Mouse (Mus musculus): Measurements from ENCODE around the gene Nf1. TPM values are rescaled to one million over a fixed set of nuclear protein-coding genes. Genes with fewer than 3 reads are reported as not detected.

Gene Nf1
- polyA plus RNA-seq, 1 experiment, result 14.3 TPM

GRCm38 (mm10) chr11:79536293-79536692 is 196.8 kb downstream of the Nf1 start:
- Histone ChIP-seq H3K4me3 (ENCODE audit: insufficient read depth, low read depth, low read length) (no peak overlapping the region), H3K27ac (replicated peaks; ENCODE audit: low read depth, low read length) (no peak overlapping the region), H3K4me1 (ENCODE audit: control insufficient read depth, insufficient read depth, insufficient read length, low read length) (peaks cover 8% of the 10 kb centered on the region)

- no peaks in the 10 kb centered on the region for H3K4me1 ChIP-seq (ENCODE audit: control insufficient read depth, insufficient read depth, insufficient read length, low read length)
- H3K4me3 ChIP-seq (ENCODE audit: insufficient read depth, low read depth, low read length), result no peak overlapping the region
- H3K27ac ChIP-seq (replicated peaks; ENCODE audit: low read depth, low read length), result no peak overlapping the region
Observed at GRCm38 (mm10) chr11:79552622-79553021, 213.1 kb downstream of the Nf1 start.

GRCm38 (mm10) chr11:79560536-79560935 is 221.0 kb downstream of the Nf1 start:
- H3K4me1 ChIP-seq (ENCODE audit: control insufficient read depth, insufficient read depth, insufficient read length, low read length), result no peaks in the 10 kb centered on the region
- H3K4me3 ChIP-seq (ENCODE audit: insufficient read depth, low read depth, low read length), result no peak overlapping the region
- no peak overlapping the region for H3K27ac ChIP-seq (replicated peaks; ENCODE audit: low read depth, low read length)

GRCm38 (mm10) chr11:79563493-79563892 is 224.0 kb downstream of the Nf1 start:
- Histone ChIP-seq H3K27ac (replicated peaks; ENCODE audit: low read depth, low read length) (no peak overlapping the region), H3K4me1 (ENCODE audit: control insufficient read depth, insufficient read depth, insufficient read length, low read length) (no peaks in the 10 kb centered on the region), H3K4me3 (ENCODE audit: insufficient read depth, low read depth, low read length) (no peak overlapping the region)

DNA sequence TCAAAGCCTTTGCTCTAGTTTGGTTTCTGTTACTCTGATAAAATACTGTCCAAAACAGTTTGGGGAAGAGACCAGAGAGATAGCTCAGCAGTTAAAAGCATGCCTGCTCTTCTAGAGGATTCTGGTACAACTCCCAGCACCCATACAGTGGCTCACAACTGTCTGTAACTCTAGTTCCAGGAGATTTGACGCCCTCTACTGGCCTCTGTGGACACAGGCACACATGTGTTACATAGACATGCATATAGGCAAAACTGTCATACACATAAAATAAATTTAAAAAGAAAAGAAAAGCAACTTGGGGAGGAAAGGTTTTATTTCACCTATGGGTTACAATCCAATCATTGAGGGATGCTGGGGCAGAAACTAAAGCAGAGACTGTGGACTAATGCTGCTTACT is 227.5 kb downstream of the Nf1 start:
- H3K4me1 ChIP-seq (ENCODE audit: control insufficient read depth, insufficient read depth, insufficient read length, low read length), result no peaks in the 10 kb centered on the region
- no peak overlapping the region for H3K4me3 ChIP-seq (ENCODE audit: insufficient read depth, low read depth, low read length)
- no peak overlapping the region for H3K27ac ChIP-seq (replicated peaks; ENCODE audit: low read depth, low read length)

DNA sequence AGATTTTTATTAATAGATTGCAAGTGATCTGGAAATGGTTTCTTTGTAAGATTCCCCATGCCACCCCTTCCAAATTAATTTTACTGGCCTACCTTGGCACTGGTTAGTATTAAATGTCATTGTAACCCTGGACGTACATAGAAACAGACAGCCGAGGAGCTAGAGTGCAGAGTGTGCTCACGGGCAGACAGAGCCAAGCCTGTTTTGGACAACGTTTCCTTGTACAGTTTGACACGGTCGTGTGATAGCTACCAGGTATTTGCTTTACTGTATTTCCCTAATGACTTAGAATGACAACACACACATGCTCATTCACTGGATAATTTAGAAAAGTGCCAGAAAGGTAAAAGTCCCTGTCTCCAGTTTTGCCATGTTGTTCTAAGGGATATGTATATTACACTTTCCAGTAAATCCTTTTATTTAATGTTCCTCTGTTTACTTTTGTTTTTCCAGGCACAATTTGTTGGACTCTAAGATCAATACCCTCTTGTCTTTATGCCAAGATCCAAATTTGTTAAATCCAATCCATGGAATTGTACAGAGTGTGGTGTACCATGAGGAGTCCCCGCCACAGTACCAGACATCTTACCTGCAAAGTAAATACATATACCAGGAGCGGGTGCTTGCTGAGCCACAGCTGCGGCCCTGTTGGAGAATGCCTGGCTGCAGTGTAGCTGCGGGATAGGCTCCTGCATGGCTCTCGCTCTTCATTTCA is 228.9 kb downstream of the Nf1 start:
- Histone ChIP-seq H3K27ac (replicated peaks; ENCODE audit: low read depth, low read length) (no peak overlapping the region), H3K4me1 (ENCODE audit: control insufficient read depth, insufficient read depth, insufficient read length, low read length) (no peaks in the 10 kb centered on the region), H3K4me3 (ENCODE audit: insufficient read depth, low read depth, low read length) (no peak overlapping the region)

- no peaks in the 10 kb centered on the region for H3K4me1 ChIP-seq (ENCODE audit: control insufficient read depth, insufficient read depth, insufficient read length, low read length)
- no peak overlapping the region for H3K27ac ChIP-seq (replicated peaks; ENCODE audit: low read depth, low read length)
- H3K4me3 ChIP-seq (ENCODE audit: insufficient read depth, low read depth, low read length), result no peak overlapping the region
Observed at GRCm38 (mm10) chr11:79570319-79570718, 230.8 kb downstream of the Nf1 start.

- Histone ChIP-seq H3K27ac (replicated peaks; ENCODE audit: low read depth, low read length) (no peak overlapping the region), H3K4me1 (ENCODE audit: control insufficient read depth, insufficient read depth, insufficient read length, low read length) (no peaks in the 10 kb centered on the region)
Observed at GRCm38 (mm10) chr11:79573836-79574235, 234.3 kb downstream of the Nf1 start.

GRCm38 (mm10) chr11:79575383-79576073 is 236.0 kb downstream of the Nf1 start:
- no peak overlapping the region for H3K27ac ChIP-seq (replicated peaks; ENCODE audit: low read depth, low read length)
- H3K4me3 ChIP-seq (ENCODE audit: insufficient read depth, low read depth, low read length), result no peak overlapping the region
- H3K4me1 ChIP-seq (ENCODE audit: control insufficient read depth, insufficient read depth, insufficient read length, low read length), result no peaks in the 10 kb centered on the region

More at GRCm38 (mm10) chr11:79573836-79574235, 234.3 kb downstream of the Nf1 start:
- no peak overlapping the region for H3K4me3 ChIP-seq (ENCODE audit: insufficient read depth, low read depth, low read length)

DNA sequence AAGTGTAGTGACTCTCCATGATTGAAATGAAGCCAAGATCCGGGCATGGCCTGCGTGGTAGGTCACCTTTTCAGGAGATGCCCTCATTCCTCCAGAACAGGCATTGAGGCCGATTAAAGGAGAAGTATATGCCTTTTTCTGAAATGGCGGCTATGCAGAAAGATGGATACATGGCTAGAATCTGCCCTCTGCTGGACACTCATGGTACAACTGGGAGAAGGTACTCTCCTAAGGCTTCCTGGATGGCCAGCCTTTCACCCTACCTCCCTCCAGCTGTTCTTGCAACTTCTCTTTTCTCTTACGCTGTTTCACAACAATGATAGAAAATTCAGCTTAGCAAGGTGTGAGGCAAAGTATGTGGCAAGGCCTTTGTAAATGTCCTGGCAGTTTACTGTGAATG is 238.2 kb downstream of the Nf1 start:
- H3K27ac ChIP-seq (replicated peaks; ENCODE audit: low read depth, low read length), result no peak overlapping the region
- H3K4me1 ChIP-seq (ENCODE audit: control insufficient read depth, insufficient read depth, insufficient read length, low read length), result no peaks in the 10 kb centered on the region
- H3K4me3 ChIP-seq (ENCODE audit: insufficient read depth, low read depth, low read length), result no peak overlapping the region

- Histone ChIP-seq H3K4me1 (ENCODE audit: control insufficient read depth, insufficient read depth, insufficient read length, low read length) (no peaks in the 10 kb centered on the region), H3K27ac (replicated peaks; ENCODE audit: low read depth, low read length) (no peak overlapping the region), H3K4me3 (ENCODE audit: insufficient read depth, low read depth, low read length) (no peak overlapping the region)
Observed at GRCm38 (mm10) chr11:79580660-79581059, 241.2 kb downstream of the Nf1 start.

GRCm38 (mm10) chr11:79581257-79581656 is 241.8 kb downstream of the Nf1 start:
- Histone ChIP-seq H3K27ac (replicated peaks; ENCODE audit: low read depth, low read length) (no peak overlapping the region), H3K4me1 (ENCODE audit: control insufficient read depth, insufficient read depth, insufficient read length, low read length) (no peaks in the 10 kb centered on the region), H3K4me3 (ENCODE audit: insufficient read depth, low read depth, low read length) (no peak overlapping the region)

DNA sequence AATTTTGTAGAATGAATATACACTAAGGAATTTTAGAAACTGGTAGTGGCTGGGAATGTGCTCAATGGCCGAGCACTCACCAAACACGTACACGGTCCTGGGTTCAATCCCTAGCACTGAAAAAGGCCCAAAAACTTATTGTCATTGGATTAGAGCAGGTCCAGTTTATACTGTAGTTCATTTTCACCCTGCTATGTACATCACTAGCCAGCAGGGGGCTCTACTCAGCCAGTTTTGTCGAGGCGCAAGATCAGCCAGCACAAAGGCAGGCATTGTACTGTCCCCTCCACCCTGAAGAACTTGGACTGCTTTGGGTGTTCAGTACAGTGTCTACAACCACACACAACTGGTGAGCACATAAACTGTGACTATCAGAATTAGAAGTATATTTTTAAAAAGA is 244.7 kb downstream of the Nf1 start:
- H3K27ac ChIP-seq (replicated peaks; ENCODE audit: low read depth, low read length), result no peak overlapping the region

GRCm38 (mm10) chr11:79589317-79590075 is 250.0 kb downstream of the Nf1 start:
- Histone ChIP-seq H3K4me1 (ENCODE audit: control insufficient read depth, insufficient read depth, insufficient read length, low read length) (peaks cover 3% of the 10 kb centered on the region), H3K27ac (replicated peaks; ENCODE audit: low read depth, low read length) (no peak overlapping the region), H3K4me3 (ENCODE audit: insufficient read depth, low read depth, low read length) (no peak overlapping the region)

More for the DNA sequence above, 244.7 kb downstream of the Nf1 start:
- H3K4me1 ChIP-seq (ENCODE audit: control insufficient read depth, insufficient read depth, insufficient read length, low read length), result no peaks in the 10 kb centered on the region
- no peak overlapping the region for H3K4me3 ChIP-seq (ENCODE audit: insufficient read depth, low read depth, low read length)

Data from brown adipose tissue, adult 24 weeks (tissue).